Mouse (Mus musculus): ENCODE measurements around the gene Pdcd1lg2.

Pdcd1lg2 gene

DNA sequence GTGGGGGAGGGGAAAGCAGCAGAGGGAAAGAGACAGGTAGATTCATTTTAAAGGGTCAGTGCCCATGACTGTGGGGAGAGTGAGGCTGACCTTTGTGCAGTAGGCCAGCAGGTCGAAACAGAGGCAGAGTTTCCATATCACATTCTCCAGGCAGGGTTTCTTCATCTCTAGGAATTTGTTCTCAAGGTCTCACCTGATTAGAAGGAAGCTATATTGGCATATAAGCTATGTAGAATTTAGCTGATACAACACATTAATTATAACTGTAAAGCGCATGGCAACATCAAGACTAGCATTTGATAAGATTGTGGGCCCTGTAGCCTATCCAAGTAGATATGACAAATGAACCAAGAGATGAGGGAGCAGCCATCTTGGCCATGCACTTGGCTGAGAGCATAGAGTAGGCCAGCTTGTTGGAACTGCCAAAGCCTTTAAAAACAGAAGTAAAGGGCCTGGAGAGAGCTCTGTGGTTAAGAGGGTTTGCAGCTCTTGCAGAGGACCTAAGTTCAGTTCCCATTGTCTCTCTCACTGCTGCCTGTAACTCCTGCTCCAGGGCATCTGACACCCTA, 59.1 kb downstream of the Pdcd1lg2 start:
- DNase-seq (ENCODE audit: low spot score), result no peak

DNA sequence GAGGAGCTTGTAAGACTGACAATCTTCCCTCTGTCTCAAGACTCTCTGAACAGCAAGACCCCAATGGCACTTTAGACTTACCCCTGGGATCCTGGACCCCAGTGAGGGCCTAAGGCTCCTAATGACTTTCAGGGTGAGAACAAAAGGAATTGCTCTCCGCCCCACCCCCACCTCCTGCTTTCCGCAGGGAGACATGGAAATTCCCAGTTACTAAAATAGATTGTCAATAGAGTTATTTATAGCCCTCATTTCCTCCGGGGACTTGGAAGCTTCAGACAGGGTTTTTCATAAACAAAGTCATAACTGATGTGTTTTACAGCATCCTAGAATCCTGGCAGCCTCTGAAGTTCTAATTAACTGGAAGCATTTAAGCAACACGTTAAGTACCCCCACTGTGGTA, 59.9 kb downstream of the Pdcd1lg2 start:
- DNase-seq (ENCODE audit: low spot score), result no peak

DNA sequence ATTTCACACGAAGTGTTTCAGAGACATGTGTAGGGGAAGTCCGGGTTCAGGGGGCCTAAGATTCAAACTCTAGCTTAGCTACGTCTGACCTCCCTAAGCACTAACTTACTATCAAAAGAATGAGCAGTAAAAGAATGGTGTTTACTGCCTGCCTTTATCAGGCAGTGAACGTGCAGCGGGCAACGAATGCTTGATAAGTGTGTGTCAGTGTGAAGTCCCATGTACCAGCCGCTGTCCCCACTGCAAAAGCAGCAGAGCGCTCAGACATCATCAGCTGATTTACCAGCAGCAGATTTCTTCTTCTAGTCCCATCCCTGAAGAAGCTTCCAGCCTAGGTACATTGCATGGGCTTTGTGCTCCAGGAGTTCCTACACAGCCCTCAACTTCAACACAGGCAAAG, 61.7 kb downstream of the Pdcd1lg2 start:
- DNase-seq (ENCODE audit: low spot score), result no peak

DNA sequence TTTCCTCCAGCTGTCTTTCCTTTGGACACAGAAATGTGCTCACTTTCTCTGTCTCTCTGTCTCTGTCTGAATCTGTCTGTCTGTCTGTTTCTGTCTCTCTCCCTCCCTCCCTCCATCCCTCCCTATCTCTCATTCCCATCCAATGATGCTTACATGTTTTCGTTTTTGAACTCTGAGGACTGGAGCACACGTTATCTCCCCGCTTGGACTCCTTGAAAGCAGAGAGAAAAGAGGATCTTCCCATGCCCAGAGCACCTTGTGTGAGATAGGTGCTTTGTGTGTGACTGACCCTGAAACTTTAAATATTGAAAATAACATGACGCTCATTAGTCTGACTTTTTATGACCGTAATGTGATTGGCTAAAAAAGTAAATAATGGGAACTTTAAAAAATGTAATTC, 62.2 kb downstream of the Pdcd1lg2 start:
- no peak for DNase-seq (ENCODE audit: low spot score)

DNA sequence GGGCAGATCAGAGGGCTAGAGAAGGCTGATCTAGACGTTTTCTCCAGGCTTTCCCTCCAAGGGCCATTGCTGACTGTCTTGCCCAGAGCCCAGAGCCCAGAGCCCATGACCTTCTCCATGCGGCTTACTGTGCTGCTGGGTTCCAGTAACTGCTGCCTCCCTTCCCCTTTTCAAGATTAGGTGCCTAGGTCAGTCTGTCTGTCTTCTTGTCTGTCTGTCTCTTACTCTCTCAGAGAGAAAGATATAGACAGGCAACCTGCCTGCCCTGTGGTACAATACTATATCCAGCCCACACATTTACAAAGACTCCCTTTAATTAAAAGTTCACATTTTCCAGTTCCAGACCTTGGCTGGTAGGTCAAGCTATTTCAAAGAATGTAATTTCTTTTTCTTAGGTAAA, 64.1 kb downstream of the Pdcd1lg2 start:
- DNase-seq (ENCODE audit: low spot score), result no peak

DNA sequence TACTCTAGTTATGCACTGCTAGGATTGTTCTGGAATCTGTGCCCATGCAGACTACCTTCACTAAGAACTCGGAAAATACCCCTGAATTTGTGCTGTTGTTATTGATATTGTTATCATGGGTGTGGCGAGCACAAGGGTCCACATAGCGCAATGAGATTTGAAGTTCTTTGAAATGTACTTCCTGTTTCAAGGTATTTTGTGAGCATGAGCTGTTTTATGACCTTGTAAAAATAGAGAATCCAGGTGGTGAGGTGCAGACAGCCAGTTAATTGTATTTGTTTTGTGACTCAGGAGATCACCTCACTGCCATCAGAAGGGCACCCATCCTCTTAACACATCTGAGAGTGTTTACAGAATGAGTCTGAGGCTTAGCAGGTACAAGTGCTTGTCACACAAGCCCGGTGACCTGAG, 64.5 kb downstream of the Pdcd1lg2 start:
- DNase-seq (ENCODE audit: low spot score), result no peak

DNA sequence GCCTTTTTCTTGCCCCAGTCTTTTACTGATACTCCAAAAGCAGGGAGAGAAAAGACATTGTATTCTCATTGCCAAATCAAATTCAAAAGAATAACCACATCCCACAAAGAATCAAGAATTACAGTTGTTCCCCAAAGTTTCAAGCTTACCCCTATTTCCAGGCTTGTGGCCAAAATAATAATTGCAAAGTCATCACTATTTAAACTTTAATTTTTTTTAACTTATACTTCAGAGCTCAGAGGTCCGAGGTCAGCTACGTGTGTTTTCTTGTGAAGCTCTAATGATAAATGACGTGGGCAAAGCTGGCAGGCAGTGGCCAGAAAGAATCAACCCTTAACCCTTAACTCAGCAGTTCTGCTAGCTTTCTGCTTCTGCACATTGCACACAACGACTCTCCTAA, 67.9 kb downstream of the Pdcd1lg2 start:
- DNase-seq (ENCODE audit: low spot score), result no peak

DNA sequence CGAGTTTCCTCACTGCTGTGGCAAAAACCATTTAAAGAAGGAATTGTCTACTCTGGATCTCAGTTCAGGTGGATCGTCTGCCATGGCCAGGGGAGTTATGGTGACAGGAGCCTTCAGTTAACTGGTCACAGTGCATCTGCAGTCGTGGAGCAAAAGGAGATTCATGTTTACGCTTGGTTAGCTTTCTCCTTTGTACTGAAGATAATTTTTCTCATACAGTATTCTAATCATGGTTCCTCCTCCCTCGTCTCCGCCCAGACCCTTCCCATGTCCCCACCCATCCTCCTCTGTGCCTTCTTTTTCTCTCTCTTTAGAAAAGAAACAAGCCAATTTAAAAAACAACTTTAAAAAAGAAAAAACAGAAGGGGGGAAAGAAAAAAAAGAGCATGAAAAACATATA, 70.9 kb downstream of the Pdcd1lg2 start:
- no peak for DNase-seq (ENCODE audit: low spot score)

DNA sequence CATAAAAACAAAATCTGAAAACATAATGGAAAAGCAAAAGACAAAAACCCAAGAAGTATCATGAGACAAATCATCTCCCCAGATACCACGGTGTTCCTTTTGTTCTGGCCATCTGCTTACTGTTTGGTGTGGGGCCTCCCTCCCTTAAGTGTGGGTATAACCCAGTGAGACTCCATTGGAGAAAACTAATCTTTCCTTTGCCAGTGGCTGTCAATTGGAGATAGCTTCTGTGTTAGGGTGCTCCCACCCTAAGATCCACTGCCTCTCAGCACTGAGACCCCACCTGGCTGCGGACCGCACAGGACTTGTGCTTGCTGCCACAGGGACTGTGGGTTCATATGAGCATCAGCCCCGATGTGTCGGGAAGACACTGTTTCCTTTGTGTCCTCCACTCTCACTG, 71.4 kb downstream of the Pdcd1lg2 start:
- no peak for DNase-seq (ENCODE audit: low spot score)

DNA sequence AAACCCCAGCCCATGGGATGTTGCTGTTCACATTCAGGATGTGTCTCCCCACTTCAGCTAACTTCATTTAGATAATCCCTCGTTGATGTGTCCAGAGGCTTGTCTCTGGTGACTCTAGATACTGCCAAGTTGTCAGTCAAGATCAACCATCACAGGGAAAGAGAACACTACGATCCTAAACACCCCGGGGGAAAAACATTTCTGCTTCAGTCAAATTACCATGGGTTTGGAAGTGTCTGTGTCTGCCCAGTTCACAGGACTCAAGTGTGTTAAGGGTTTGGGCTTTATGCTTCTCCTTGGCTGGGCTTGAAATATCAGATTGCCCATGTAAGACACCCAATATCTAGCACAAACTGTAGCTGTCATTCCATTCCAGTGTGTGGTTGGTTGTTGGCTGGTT, 71.9 kb downstream of the Pdcd1lg2 start:
- DNase-seq (ENCODE audit: low spot score), result no peak

DNA sequence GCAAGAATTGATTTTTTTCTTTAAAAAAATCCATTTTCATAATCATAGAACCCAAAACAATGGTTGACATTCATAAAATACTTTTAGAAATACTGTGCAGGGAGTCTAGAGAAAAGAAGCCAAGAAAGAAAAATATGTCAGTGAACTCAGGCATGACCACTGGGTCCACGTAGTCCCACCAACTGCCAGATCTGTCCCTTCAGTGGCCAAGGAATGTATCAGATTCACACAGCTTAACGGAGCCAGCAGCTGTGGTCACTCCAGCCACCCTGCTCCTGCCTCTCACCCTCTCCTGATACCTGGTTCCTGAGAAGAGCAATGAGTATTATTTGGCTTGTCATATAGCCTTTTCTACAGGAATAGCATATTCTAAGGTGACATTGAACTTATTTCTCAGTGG, 72.7 kb downstream of the Pdcd1lg2 start:
- no peak for DNase-seq (ENCODE audit: low spot score)

DNA sequence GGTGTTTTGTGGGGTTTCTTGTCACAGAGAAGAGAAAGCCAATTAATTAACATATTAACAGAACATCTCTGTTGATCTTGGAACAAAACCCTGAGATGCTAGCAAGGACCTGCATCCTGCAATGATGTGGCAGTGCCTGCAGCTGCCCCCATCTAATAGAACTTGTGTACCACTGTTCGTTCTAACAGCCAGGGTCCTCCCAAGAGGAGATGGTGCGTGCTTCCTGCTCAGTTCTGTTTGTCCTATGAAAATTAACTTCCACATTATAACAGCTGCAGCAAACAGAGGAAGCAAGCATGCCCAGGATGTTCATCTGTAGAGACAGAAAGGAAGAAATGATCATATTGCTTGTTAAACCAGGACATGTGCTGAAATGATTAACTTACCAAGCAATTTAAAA, 73.8 kb downstream of the Pdcd1lg2 start:
- no peak for DNase-seq (ENCODE audit: low spot score)

DNA sequence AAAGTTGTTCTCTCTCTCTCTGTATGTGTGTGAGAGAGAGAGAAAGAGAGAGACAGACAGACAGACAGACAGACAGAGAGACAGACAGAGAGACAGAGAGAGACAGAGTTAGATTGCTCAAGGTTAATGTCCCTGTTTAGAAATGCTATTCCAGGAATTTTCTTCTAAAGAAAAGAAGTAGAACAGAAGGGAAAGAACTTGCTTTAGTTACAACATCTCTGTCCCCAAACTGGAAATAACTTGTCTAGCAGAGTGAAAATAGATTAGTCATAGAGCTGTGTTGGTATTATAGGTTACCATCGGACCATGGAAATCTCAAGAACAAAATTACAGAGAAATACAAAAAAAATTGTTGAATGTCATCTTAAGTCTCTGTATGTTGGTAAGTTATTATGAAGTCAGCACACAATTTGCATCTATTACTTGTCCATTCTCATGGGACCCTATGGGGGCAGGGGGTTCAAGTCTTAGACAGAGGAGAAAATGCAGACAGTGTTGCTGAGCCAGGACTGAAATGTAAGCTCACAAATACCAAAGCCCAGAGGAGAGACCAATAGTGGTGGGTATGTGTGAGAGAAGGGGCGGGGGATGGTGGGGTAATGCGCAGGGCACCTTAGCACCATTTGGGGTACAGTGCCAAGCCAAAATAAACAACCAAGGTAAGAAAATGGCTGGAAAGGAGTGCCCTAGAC, 74.7 kb downstream of the Pdcd1lg2 start:
- DNase-seq (ENCODE audit: low spot score), result no peak

DNA sequence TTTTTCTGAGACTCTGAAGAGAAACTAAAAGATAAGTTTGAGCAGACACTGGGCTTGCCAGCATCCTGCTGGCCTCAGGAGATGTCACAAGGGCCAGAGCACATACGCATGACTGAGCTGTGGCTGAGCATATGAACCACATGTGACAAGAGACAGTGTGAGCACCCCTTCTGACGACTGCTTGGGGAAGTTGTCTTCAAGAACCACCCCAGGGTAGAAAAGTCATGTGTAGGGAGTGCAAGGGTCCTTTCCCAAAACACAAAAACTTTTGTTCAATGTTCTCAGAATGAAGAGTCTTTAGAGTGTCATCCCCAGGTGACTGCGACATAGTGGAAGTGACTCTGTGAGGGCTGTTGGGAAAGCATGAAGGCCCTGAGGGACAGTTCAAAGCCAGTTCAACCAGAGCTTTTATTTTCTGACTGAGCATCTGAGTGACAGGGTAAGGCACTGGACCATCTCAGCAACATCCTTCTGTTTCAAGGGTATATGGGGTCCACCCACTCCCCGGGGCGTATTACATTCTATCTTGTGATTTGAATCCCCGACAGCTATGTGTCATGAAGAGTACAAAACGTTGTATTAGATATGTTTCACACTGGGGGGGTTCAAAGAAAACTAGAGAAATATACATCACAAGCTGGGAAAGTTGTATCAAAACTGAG, 76.0 kb downstream of the Pdcd1lg2 start:
- DNase-seq (ENCODE audit: low spot score), result no peak

DNA sequence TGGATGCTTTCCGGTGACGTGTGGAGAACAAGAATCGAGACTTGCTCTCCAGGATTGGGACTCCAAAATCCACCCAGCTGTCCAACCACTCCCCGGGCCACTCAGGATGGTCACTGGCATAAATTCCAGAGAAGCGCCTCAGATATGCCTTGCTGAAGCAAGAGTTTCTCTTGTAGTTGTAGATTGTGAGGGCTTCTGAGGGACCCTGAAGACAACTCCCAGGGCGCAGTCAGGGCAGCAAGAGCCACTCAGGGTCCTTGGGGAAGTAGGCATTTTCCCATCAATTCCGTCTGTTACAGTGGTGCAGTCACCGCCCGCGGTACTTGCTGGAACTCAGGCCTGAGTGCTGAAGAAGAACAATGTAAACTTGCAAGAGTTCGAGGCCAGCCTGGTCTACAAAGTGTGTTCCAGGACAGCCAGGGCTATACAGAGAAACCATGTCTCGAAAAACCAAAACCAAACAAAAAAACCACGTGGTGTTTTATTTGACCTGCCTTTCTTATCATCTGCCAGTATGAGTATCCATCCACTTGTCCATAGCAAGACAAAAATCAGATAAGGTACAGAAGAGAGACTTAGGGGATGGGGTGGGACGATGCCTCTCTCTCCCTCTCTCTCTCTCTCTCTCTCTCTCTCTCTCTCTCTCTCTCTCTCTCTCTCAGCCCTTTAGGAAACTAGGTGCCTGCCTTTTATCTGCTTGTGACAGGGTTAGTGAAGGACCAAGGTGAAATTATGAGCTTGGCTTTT, 76.8 kb downstream of the Pdcd1lg2 start:
- no peak for DNase-seq (ENCODE audit: low spot score)

DNA sequence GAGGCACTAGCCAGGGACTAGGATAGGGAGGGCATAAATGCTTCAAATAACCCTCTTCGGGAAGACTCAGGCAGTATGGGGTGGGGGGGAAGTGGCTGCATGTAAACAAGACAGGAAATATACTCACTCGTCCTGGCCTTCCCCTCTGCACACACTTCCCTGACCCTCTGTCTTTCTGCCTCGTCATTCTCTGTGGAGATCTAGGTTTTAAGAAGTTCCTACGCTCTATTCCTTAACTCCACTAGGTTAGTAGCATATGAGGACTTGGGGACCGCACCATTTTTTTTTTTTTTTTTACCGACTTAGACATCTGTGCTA, 77.3 kb downstream of the Pdcd1lg2 start:
- no peak for DNase-seq (ENCODE audit: low spot score)

DNA sequence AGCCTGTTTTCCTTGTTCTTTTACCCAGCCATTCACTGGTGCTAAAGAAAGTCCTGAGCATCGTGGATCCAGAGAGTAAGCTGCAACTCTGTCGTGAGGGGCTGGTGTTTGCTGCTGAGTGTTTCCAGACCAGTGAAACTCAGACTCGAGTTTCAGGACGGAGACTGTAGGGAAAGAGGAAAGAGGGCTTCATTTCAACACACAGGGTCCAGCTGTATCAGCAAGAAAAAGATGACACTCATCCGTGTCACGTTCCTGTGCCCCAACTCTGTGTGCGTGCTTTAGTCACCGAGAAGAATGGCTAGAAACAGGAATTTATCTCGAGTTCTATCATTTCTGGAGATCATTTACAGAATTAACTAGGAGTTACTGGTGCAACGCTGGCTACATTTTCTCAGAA, 77.7 kb downstream of the Pdcd1lg2 start:
- no peak for DNase-seq (ENCODE audit: low spot score)

DNA sequence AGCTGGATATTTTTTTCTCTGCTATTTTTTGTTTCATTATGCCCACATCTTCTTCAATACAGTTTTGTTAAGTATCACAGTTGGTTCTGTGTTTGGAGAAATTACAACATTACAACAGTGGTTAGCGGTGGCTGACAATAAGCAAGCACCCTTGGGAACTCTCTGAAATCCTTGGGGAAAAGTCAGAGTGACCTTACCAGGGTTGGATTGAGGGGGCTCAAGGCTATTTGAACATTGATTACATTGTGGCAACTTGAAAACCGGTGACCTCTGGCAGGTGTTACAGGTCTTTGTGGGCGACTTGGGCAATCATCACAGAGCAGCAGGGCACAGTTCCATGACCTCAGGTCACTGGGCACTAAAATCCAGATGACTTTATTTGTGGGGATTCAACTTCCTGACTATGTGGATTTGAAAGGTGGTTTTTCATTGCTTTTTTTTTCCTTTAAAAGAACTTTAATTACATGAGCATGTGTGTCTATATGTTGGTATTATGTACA, 79.1 kb downstream of the Pdcd1lg2 start:
- no peak for DNase-seq (ENCODE audit: low spot score)

DNA sequence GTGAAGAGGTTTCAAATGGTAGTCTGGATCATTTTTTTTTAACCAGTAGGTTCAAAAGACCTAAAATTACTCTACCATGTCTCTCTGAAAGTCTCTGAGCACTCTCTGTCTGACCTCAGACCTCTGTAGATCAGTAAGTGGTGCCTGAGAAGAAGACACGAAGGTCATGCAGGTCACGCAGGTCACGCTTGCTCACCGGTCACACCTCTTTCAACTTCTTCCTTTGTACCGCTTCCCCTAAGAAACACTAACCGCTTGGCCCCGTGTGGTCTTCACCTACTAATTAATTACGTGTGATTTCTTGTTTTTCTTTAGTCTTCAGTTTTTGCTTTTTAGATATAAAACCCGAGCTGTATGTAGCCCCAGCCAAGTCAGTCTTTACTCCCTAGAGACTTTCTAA, 80.7 kb downstream of the Pdcd1lg2 start:
- DNase-seq (ENCODE audit: low spot score), result no peak

DNA sequence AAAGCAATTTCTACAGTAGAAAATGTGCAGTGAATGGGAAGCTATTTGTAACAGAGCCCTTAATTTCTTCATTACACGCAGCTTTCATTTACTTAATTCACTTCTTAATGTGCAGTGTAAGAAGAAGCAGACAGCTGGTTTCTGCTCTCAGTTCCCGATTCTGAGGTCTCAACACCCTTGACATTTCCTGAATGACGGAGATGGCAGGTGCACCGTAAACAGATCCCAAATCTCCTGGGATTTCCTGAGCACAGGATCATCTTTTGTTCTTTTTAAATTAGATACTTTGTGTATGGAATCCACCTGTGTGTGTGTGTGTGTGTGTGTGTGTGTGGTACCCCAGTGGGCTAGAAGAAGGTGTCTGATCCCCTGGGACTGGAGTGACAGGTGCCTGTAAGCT, 83.7 kb downstream of the Pdcd1lg2 start:
- no peak for DNase-seq (ENCODE audit: low spot score)

DNA sequence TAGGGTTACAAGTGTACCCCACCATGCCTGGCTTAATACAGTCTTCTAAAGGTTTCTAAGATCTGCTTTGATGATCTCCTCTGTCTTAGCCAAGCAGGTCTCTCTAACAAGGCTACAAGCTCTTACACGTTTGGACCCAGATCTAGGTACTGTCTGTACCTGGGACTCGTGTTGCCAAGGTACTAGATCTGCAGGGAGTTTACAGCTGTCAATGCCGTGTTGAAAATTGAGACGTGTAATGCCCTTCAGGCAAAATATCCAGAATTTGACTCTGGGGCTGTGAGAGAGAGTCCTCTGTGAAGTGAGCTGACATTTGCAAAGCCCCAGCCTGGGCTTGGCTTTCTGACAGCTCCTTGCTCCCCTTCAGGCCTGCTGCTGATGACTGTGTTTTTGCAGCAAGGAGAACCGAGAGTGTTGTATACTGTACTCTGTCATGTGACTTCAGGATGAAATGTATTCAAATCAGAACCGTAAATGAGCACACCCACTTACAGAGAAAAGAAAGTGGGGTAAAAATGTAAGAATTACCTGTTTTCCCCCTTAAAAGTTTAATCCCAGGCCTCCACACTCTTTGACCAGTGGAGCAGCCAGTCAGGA, 85.4 kb downstream of the Pdcd1lg2 start:
- DNase-seq (ENCODE audit: low spot score), result no peak

DNA sequence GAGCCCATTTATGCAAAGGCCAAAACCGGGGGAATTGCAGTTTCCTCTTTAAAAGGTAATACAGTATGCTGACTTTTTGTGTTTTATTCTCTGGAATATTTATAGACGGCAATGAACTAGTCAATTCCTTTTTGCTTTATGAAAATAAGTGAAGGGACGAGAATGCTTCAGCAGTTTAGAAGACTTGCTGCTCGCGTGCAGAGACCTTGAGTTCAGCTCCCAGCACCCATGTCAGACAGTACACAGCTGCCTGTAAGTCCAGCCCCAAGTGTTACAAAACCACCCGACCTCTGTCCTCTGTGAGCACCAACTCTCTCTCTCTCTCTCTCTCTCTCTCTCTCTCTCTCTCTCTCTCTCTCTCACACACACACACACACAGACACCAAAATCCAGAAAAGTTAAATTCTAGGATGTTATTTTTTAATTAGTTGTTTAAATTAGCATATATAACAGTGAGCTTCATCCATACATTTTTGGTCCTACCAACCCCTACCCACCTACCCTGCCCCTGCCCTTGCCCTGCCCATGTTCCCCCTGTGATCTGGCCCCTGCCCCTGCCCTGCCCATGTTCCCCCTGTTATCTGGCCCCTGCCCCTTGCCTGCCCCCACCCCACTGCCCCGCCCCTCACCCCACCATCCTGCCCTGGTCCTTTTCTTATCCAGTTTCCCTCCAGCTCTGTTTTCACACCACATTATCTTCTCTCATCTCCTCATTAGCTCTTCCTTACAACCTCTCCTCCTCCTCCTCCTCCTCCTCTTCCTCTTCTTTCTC, 86.3 kb downstream of the Pdcd1lg2 start:
- DNase-seq (ENCODE audit: low spot score), result no peak
